Mouse (Mus musculus) brain, embryonic 14.5 days (tissue): ENCODE measurements at regions not wholly inside any gene's neighbourhood (a gene's known extent, or its start where the extent isn't known, plus 50 kb on each side); places are given as distances from the start of the nearest gene placed in this dataset.

Experiments
- CTCF ChIP-seq: fragments of 200-500 bp; IDR thresholded peaks from 2 replicates; pipeline ENCODE4 v1.5.1; 2012; ENCODE audit warnings: inconsistent platforms, mild to moderate bottlenecking, moderate library complexity, borderline replicate concordance; ENCODE audit not compliant: insufficient read depth, insufficient read length; ENCODE audit errors: extremely low read depth
- POLR2A ChIP-seq: fragments of 200-500 bp; IDR thresholded peaks from 2 replicates; pipeline ENCODE4 v1.6.1; 2012; ENCODE audit warnings: mild to moderate bottlenecking, inconsistent platforms, borderline replicate concordance; ENCODE audit not compliant: poor library complexity, insufficient read depth, insufficient read length, severe bottlenecking; ENCODE audit errors: extremely low read depth

DNA sequence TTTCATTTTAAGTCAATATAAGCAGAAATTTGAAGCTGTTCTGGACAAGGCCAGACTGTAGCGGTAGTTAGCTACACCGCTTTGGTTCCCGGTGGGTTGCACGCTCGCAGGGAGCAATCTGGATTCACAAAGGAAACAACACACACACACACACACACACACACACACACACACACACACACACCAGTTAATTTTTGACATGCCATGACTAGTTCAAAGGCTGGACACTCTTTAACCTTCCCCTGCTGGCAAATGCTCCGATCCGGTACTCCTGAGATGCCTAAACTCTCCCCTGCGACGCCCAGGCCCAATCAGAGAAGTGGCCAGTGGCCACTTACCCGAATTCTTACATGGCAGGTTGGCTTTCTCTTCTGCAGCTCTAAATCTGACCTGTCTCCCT is 141.2 kb upstream of the Dnajc19 start:
- TF ChIP-seq POLR2A, result no peak
- no peak for TF ChIP-seq CTCF
